Mouse (Mus musculus): ENCODE measurements at regions not wholly inside any gene's neighbourhood (a gene's known extent, or its start where the extent isn't known, plus 50 kb on each side); places are given as distances from the start of the nearest gene placed in this dataset.

- TF ChIP-seq POLR2A (IDR thresholded peaks at IDR 0.05; ENCODE audit: control insufficient read depth in 1 of 2, insufficient read depth in 1 of 2, low read depth in 1 of 2, low read length in 2 of 2, poor library complexity in 1 of 2) (no peak), RCOR1 (IDR thresholded peaks at IDR 0.05; ENCODE audit: low read depth, low read length) (no peak), CTCF (IDR thresholded peaks at IDR 0.05 in 2 of 3, conservative IDR thresholded peaks at IDR 0.05 in 1 of 3; ENCODE audit: control insufficient read depth in 1 of 3, insufficient read depth in 1 of 3, low read depth in 2 of 3, low read length in 3 of 3, poor library complexity in 1 of 3, severe bottlenecking in 1 of 3) (no peak), UBTF (IDR thresholded peaks at IDR 0.05; ENCODE audit: borderline replicate concordance, insufficient read depth, low read depth, low read length) (no peak), SIN3A (IDR thresholded peaks at IDR 0.05; ENCODE audit: low read length) (no peak), GATA1 (IDR thresholded peaks at IDR 0.05; ENCODE audit: low read depth, low read length) (no peak), USF2 (IDR thresholded peaks at IDR 0.05; ENCODE audit: borderline replicate concordance in 1 of 2, insufficient read depth in 1 of 2, low read depth in 1 of 2, low read length in 2 of 2) (no peak), USF1 (IDR thresholded peaks at IDR 0.05; ENCODE audit: low read depth, low read length) (no peak)
Observed at GRCm38 (mm10) chr7:73031407-73031806, 343.9 kb upstream of the Rgma start.

All from MEL (cell line).